Mouse (Mus musculus) ovary, postnatal 10 days (tissue): ENCODE measurements around the gene Stap2.

Experiments used
- DNase-seq: peaks from one replicate; pipeline ENCODE4 v3.0.0; 2022; ENCODE audit warnings: low spot score

Stap2 gene

DNA sequence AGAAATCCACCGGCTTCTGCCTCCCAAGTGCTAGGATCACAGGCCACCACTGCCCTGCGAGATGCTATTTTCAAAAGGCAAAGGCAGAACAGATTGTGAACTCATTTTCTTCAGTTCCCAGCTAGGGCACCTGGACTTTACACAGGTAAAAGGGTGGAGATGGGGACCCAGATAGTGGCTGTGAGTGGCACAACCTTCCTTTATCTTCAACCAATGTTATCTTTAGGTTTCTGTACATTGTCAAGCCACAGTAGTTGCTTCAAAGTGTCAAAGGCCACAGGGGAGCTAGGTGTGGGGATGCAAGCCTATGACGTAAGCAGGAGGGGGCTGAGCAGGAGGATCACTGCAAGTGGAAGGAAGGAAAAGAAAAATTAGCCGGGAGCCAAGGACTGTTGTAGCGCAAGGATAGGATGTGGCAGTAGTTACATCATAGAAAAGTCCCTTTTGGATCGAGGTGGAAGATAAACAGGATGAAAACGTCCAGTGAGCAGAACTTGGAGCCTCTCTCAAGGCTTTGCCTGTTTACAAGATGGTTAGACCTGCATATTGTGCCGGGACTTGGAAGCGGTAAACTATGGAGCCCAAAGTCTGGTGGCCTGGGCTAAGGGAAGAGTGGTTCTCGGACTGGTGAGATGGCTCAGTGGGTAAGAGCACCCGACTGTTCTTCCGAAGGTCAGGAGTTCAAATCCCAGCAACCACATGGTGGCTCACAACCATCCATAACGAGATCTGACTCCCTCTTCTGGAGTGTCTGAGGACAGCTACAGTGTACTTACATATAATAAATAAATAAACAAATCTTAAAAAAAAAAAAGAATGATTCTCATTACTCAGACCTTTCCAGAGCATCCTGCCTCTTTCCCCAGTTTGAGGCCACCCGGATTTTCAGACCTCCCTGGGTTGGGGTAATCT lies 2.3 kb upstream of the Stap2 start:
- DNase-seq: no peak

DNA sequence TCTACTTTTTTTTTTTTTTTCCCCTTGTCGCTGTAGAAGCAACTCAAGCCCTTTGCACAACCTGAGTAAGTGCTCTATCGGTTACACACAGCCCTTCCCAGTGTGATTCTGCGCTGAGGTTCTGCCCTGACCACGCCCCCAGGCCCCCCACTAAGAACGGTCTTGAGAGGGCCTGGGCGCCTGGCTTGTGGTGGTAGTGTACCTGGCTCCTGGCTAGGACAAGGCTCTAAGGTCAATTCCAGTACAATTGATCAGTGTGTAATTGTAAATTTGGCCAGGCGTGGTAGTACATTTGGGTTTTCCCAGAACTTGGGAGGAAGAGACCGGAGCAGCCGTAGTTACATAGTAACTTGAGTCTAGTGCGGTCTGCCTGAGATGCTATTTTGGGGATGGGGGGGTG lies 1.6 kb upstream of the Stap2 start:
- no peak for DNase-seq

DNA sequence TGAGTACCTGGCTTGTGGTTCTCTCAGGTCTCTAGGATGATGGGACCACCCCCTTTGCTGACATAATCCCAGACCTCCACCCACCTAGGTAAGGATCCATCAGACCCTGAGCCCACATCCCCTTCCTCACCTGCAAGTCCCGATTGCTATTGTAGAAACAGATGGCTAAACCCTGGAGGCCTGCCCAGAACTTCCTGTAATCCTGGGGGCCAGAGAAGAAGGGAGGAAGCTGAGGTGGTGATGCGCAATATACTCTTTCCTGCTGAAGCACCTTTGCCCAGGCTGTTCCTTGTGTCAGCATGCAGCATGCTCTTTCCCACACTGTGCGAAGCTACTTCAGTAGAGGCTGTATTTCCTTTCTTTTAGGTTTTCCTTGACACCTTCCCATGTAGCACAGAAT lies 2.4 kb downstream of the Stap2 start:
- no peak for DNase-seq

DNA sequence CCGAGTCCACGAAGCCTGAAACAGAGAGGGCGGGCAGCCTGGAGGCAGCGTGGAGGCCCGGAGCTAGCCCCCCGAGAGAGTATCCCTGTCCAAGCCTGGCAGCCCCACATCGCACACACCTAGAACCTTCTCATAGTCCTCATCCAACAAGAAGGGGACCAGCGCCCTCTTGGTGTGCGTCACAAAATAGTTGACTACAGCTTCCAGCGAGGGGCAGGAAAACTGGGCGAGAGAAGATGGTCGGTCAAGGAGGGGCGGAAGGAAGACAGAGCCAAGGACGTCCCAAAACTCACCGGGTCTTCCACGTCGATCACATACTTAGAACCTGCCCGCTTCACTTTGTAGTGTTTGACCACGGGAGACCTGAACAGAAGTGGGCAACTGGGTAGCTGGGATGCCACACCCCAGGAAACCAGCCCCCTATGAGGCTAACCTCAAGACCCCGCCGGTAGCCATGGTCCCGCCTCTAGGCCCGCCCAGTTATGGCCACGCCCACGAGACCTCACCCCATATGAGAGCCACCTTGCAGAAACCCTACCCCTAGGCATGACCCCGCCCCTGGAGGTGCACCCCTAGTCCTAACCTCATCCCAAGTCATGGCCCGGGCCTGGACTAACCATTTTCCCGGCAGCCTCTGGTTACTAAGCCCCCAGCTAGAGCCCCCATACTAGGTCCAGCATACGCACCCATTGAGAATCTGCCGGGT lies 5.4 kb downstream of the Stap2 start:
- no peak for DNase-seq

DNA sequence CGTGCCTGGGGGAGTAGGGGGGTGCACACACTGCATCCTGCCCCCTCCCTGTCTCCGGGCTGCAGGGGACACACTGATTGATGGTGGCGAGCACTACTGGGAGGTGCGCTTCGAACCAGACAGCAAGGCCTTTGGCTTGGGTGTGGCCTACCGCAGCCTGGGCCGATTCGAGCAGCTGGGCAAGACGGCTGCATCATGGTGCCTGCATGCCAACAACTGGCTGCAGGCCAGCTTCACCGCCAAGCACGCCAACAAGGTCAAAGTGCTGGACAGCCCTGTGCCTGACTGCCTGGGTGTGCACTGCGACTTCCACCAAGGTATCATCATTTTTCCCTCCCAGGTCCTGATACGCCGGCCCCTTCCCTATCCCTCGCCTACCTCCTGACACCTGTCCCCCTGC lies 9.4 kb downstream of the Stap2 start:
- no peak for DNase-seq

DNA sequence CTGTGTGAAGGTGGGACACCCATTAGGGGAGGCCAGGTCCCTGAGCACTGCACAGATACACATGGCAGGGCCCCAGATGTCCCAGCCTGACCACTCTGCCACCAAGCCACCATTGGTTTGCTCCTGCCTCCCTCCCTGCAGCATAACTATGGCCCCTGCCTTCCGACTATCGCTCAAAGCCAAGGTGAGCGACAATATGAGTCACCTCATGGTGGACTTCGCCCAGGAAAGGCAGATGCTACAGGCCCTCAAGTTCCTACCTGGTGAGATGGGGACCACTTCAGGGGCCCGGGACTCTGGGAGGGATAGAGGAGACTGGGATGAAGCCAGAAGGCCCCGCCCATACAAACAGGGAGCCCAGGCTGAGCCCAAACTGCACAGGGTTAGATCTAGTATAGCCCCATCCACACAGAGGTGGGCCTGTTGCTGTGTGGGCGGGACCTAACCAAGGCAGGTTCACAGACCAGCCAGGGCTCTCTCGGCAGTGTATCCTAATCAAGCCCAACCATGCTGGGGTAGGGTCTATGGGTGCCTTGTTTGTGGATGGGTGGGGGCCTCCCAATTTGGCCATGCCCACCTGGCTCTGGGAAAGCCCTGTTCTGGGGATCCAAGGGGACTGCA lies 15.0 kb downstream of the Stap2 start:
- DNase-seq: no peak

DNA sequence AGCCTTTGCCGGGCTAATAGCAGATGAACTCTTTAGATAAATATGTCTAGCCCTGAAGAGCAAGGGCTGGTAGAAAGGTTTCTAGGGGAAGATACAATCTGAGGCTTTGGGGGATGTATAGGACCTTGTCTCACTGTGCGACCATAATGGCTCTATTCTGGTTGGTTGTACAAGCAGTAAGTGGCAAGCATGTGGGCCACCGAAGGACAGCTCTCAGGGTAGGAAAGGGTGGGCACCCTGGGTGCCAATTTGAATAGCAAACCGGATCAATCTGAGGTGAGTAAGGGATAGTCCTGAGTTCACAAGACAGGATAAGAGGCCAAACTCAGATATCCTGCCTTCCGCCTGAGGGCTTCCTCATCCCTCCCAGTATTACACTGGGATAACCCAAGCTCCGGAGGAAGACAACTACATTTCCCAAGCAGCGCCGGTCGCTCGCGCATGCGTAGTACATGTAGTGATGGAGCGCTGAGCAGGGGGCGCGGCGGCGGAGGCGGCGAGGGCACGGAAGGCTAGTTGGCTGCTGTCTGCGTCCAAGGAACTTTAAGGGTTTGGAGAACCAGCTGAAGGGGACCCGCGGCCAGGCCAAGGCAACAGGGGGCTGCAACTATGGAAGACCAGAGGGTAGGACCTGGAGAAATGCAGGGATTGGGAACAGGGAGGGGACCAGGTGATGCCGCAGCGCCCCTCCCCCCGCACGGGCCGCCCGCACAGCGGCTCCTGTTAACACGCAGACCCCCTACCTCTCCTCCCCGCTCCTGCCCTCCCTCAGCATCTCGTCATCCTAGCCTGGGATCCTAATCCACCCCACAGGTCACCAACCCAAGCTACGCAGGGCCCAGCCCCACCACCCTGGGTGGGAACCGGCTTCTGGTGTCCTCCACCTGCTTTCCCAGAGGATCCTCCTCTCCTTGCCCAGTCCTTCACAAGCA lies 19.1 kb downstream of the Stap2 start, which contains the start of gene Fsd1:
Fsd1 (plus strand) TSS at position 480 of the 932 bp plus-strand sequence.
- no peak for DNase-seq

DNA sequence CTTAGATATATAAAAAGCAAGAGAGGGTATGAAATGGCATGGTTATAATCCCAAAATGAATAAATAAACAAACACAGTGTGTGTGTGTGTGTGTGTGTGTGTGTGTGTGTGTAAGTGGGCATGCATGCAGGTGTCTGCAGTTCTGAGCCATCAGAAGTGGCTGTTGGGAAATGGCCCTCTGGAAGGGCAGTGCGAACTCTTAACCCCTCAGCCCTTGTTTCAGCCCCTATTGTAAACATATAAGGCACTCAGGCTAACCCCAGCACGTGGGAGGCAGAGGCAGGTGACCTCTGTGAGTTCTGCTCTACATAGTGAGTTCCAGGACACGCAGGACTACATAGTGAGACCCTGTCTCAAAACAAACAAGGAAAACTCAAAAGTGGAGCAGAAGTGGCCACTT lies 28.1 kb downstream of the Stap2 start:
- DNase-seq: no peak

DNA sequence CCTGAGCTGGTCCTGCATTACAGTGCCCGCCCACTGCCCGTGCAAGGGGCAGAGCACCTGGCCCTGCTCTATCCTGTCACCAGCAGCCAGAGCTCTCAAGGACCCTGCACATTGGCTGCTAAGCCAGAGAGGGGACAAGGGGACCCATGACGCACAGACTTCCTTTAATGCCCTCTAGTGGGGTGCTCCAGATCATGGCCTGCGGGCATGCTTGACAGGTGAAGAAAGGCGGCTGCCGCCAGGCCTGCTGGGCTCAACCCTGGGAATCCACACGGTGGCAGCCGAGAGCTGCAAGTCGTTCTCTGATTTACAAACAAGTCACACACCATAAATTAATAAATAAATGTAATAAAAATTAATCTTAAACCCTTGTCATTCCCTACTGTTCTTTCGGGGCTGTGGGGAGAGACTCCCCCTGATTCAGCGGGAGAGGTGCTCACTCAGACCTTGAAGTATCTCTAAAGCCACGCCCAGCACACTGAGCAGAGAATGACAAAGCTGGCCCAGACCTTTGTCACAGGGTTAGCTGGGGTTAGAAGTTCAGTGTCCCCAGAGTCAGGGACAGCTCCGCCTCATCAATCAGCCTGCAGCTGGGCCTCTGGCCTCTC lies 29.0 kb downstream of the Stap2 start:
- peak; percentile 52 for DNase-seq

DNA sequence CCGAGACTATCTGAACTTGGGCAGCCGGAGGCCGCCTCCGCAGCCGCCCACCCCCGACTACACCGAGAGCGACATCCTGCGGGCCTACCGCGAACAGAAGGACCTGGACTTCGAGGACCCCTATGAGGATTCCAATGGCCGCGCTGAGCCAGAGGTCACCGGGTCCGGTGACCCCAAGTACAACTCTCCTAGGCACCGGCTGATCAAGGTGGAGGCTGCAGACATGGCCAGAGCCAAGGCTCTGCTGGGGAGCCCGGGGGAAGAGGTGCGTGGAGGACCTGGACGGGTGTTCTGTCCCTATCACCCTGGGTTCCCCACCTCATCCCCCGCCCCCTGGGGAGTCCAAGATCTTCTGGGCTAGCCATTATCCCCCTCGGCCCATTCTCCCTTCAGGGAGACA lies 33.9 kb downstream of the Stap2 start:
- DNase-seq: no peak

DNA sequence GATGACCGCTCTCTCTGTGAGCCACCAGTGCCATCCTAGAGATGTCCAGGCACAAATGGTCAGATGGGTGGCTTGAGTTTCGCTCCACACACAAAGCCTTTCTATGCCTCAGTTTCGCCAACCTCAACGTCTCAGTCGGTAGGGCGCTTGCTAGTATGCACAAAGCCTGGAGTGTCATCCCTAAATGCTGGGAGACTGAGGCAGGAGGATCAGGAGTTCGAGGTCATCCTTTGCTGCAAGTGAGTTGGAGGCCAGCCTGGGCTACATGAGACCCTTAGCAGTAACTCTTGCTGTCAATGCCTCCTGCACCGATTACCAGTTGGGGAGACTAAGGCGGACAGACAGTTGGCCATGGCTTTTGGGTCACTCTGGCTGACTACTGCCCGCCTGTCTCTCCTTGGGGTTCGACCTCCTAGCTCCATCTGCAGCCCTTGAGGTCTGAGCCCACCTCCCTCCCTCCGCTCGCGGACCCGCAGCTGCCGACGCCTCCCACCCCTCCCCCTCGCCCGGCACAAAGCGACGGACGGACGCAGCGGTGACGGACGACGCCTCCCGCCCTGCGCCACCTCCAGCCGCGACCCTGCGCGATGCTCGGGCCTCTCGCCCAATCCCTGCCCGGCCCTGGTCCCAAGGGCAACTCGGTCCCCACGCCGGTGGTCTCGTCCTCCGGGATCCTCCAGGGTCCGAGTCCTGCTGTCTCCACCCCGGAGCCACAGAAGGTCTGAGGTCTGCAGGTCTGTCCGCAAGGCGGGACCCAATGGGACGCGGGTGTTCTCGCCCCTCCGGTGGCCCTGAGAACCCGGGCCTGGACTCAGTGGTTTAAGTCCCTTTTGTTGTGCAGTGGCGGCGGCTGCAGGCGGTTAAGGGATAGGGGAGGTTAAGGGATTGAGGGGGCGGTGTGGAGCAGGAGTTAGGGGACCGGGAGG lies 35.2 kb downstream of the Stap2 start, which contains the start of gene Shd:
Shd (plus strand) TSS at position 502 of the 926 bp plus-strand sequence.
- no peak for DNase-seq

DNA sequence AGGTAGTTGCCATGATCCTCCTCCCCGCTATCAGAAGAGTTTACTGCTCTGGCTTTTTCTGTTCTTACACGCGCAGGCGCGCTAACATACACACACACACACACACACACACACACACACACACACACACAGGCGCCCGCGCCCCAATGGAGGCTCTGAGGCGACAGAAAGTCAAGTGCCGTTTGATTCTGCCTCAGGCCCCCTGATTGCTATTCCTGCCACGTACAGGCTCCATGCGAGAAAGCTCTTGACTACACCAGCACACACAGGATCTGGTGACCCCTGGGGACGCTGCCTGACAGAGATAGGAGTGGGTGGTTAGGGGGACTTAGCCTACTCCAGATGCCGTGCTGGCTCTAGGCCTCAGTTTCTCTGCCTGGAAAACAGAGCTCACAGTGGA lies 35.8 kb downstream of the Stap2 start:
- DNase-seq: no peak

DNA sequence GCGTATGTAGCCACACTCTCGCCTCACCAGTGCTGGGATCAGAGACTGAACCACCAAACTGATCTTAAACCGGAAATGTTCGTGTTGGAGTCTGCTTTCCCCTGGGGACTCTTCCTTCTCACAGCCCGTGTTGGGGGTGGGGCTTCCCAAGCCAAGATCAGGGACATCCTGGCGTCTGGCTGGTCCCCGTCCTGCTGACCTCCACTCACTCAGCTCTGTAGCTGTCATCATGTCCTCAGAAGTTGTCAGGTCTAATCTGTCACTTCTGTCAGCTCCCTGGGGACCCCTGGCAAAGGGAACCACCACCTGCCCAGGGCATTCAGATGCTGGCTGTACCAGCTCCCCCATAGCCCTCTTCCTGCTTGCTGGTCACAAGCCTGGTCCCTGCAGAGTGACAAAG lies 37.2 kb downstream of the Stap2 start:
- DNase-seq: no peak

DNA sequence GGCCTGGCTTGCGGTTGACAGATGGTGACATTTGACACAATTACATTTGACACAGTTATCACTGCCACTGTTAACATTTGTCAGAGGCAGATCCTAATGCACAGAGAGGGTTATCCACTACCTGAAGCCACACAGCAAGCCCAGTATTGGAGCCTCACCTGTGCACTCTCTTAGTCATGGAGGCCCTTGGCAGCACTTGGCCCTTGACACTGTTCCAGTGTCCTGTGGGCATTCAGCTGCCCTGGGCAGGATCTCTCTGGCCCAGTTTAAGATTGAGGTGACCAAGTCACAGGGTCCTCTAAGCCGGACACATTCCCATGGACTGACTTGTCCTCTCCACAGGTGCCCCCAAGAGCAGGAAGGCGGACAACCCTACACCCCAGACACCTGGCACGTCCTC lies 38.2 kb downstream of the Stap2 start:
- DNase-seq: no peak

DNA sequence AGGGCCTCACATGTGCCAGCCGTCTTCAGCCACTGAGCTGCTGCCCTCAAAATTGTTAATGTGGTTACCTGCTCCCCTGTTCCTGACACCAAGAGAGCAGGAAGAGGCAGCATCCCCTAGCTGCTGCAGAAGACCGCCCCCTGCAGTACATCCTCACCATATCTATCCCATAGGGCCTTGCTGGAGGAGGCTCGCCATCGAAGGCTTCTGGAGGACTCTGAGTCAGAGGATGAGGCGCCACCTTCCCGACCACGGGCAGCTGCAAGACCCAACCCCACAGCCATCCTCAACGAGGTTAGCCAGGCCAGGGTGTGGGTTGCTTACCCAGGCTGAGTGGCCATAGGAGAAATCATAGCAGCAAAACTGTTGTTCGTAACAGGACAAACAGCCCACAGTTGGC lies 40.4 kb downstream of the Stap2 start:
- DNase-seq: no peak

DNA sequence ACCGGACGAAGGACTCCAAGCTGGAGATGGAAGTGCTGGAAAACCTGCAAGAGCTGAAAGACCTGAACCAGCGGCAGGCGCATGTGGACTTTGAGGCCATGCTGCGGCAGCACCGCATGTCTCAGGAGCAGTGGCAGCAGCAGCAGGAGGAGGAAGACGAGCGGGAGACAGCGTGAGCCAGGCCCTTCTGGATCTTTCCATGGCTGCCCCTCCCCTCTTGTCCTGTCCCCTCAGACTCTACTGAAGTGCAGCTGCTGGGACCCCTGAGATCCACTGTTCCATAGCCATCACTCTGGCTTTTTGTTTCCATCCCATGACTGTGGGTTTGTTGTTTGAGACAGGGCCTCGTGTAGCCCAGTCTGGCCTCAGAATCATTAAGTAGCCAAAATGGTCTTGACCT lies 40.9 kb downstream of the Stap2 start:
- DNase-seq: no peak

DNA sequence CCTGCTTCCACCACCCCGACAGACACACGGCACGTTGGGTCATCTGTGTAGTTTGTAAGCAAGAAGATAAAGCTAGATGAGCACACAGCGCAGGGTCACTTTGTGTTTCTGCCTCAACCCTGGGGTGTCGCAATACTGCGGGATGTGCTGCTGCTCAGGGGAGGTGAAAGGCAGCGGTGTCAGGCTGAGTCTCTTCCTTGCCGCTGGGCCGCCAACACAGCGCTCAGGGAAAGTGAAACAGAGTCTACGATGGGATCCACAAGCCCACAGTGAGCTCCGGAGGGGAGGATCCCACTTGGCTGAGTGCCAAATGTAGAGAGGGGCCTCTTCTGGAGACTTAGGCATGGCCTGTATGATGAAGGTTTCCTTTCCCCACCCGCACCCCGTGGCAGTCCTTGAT lies 42.2 kb downstream of the Stap2 start:
- DNase-seq: no peak

DNA sequence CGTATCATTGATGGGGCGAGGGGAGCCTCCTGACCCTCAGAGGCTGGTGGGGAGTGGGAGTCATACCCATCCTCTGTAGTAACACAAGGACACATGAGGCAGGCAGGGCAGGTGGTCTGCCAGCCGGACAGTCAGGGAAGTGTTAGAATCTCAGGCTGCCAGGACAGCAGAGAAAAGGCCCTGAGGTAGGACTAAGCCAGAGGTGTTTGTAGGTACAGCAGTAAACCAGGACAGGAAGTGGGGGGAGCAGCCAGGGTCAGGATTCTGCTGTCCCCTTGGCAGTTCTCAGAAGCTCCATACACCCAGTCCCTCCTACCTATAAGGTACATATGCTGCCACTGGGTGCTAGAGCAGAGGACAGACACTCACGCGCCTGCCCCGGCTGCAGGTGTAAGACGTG lies 43.8 kb downstream of the Stap2 start:
- DNase-seq: no peak

DNA sequence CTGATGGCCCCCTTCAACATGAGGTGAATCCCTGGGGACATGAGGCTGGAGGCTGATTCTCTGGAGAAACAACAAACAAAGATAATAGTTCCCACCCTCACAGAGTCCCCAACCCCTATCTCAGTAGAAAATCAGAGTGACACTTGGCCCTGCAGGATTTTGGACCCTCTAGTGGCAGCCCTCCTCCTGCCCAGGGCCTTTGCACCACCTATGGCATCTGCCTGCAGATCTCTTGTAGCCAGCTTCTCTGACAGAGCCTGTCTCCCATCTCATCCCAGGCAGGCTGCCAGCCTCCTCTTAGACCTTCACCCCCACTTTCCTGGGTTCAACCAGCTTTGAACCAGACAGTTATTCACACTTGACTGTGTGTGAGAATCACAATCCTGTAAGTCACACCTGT lies 44.6 kb downstream of the Stap2 start:
- DNase-seq: no peak
